Mouse (Mus musculus) limb, embryonic 11.5 days (tissue): Measurements from ENCODE around the gene Efhd1. TPM values are rescaled to one million over a fixed set of nuclear protein-coding genes. Genes with fewer than 3 reads are reported as not detected.

ENCODE experiments used
- polyA plus RNA-seq: library from polyadenylated mRNA; unstranded; fragments of >200 nt; fragmentation: Nextera tagmentation; extraction: Ambion mirVana; gene quantifications from 2 replicates; pipeline ENCODE4 v1.2.1, GENCODE M21; 2014

Gene Efhd1
- polyA plus RNA-seq, 1 experiment from 2014 or later: 0.40 TPM

Other genes with a start within 250 kb of the Efhd1 start
- gene Alppl2, start 174.4 kb upstream of the Efhd1 start, polyA plus RNA-seq: not detected in 2 replicates
- gene Alpi, start 162.8 kb upstream of the Efhd1 start, polyA plus RNA-seq: not detected in 2 replicates
- not detected in 2 replicates for gene Akp3, start 139.4 kb upstream of the Efhd1 start, polyA plus RNA-seq
- gene Ecel1, start 107.8 kb upstream of the Efhd1 start, polyA plus RNA-seq: 0.17 and 0.28 TPM in 2 replicates
- gene Prss56, start 81.0 kb upstream of the Efhd1 start, polyA plus RNA-seq: not detected in 2 replicates
- 0.73 and 1.2 TPM in 2 replicates for gene Chrnd, start 73.8 kb upstream of the Efhd1 start, polyA plus RNA-seq
- 2.9 and 4.1 TPM in 2 replicates for gene Chrng, start 59.7 kb upstream of the Efhd1 start, polyA plus RNA-seq
- 140 and 157 TPM in 2 replicates for gene Eif4e2, start 50.4 kb upstream of the Efhd1 start, polyA plus RNA-seq
- gene Gigyf2, start 62.6 kb downstream of the Efhd1 start, polyA plus RNA-seq: 47.3 and 47.5 TPM in 2 replicates
- gene Kcnj13, start 130.4 kb downstream of the Efhd1 start, polyA plus RNA-seq: 0.44 and 1.9 TPM in 2 replicates
- not detected in 2 replicates for gene Snorc, start 205.9 kb downstream of the Efhd1 start, polyA plus RNA-seq
- not detected in 2 replicates for gene Neu2, start 245.5 kb downstream of the Efhd1 start, polyA plus RNA-seq